Mouse (Mus musculus) heart, embryonic 10.5 days (tissue): ENCODE measurements around the gene Igfbp6. TPM values are rescaled to one million over a fixed set of nuclear protein-coding genes. Genes with fewer than 3 reads are reported as not detected.

Experiments used
- DNase-seq: peaks from one replicate; pipeline ENCODE4 v3.0.0-alpha.2; 2017; ENCODE audit warnings: low spot score
- H3K27ac ChIP-seq: fragments of 300-500 bp; sonication (generic); 2 replicates; pipeline ENCODE4 v1.5.1; 2016; ENCODE audit warnings: mild to moderate bottlenecking
- H3K27me3 ChIP-seq: fragments of 300-500 bp; sonication (generic); 2 replicates; pipeline ENCODE4 v1.6.1; 2016; ENCODE audit warnings: mild to moderate bottlenecking; ENCODE audit not compliant: poor library complexity, insufficient read depth, severe bottlenecking
- H3K36me3 ChIP-seq: fragments of 300-500 bp; sonication (generic); 2 replicates; pipeline ENCODE4 v1.6.1; 2016; ENCODE audit warnings: mild to moderate bottlenecking, moderate library complexity
- H3K4me1 ChIP-seq: fragments of 300-500 bp; sonication (generic); 2 replicates; pipeline ENCODE4 v1.6.1; 2016; ENCODE audit warnings: mild to moderate bottlenecking
- H3K4me3 ChIP-seq: fragments of 300-500 bp; sonication (generic); 2 replicates; pipeline ENCODE4 v1.5.1; 2016; ENCODE audit warnings: mild to moderate bottlenecking, moderate library complexity
- H3K9me3 ChIP-seq: fragments of 300-500 bp; sonication (generic); 2 replicates; pipeline ENCODE4 v1.6.1; 2016; ENCODE audit warnings: mild to moderate bottlenecking, moderate library complexity
- WGBS: fragments of 180-500 bp; shearing (Covaris S2); methylation state at CpG from one replicate; pipeline ENCODE4 v1.1.7; 2016; 5-methylcytosine and 5-hydroxymethylcytosine counted together
- polyA plus RNA-seq: library from polyadenylated mRNA; unstranded; fragments of >200 nt; fragmentation: Nextera tagmentation; extraction: Ambion mirVana; gene quantifications from 2 replicates; pipeline ENCODE4 v1.2.1, GENCODE M21; 2016

Igfbp6 gene
- polyA plus RNA-seq, 1 experiment from 2014 or later = 0.67 TPM

DNA sequence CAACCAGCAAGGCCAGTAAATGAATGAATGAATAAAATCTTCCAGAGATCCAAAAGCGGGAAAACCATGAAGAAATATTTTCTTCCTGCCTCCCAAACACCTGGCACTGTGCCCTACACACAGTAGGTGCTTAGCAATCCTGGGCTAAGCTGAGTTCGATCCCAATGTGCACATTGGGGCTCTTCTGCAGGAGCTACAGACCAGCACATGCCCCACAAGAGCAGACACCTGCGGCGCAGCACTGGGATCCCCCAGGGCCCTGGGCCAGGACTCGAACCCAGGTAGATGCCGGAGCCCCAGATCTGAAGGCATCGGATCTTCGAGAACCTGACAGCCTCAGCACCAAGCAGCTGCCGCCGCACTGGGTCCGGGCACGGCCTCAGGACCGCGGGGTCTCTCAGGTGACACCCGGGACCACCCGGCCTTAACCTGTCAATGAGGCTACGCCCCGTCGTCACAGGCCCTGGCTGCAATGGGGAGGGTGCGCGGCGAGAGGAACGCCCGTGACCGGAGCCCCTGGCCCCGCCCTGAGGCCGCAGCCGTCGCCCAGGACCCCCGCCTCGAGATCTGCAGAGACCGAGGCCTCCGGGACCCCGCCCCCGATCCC is 8.5 kb upstream of the Igfbp6 start:
- Histone ChIP-seq H3K4me1 (peaks cover 21% of the 10 kb centered on the region), H3K4me3 (peak overlapping the region; percentile 89), H3K27me3 (no peaks in the 10 kb centered on the region), H3K36me3 (peaks cover 27% of the 10 kb centered on the region), H3K27ac (peak overlapping the region; percentile 92), H3K9me3 (no peaks in the 10 kb centered on the region)
- WGBS = 1% methylated on average over 35 of the region's 35 CpGs
- DNase-seq = no peak

GRCm38 (mm10) chr15:102136129-102136758 is 7.9 kb upstream of the Igfbp6 start, which contains the start of gene Spryd3:
Spryd3 (minus strand) TSS chr15:102136234.
- peaks cover 21% of the 10 kb centered on the region for H3K36me3 ChIP-seq
- peak within 1 kb of the TSS; percentile 89 for H3K4me3 ChIP-seq
- H3K4me1 ChIP-seq = peaks cover 21% of the 10 kb centered on the region
- peak within 1 kb of the TSS; percentile 92 for H3K27ac ChIP-seq
- peak; percentile 99 for DNase-seq
- no peaks in the 10 kb centered on the region for H3K9me3 ChIP-seq
- H3K27me3 ChIP-seq = no peaks in the 10 kb centered on the region
- under 1% methylated on average over 50 of the region's 50 CpGs for WGBS

DNA sequence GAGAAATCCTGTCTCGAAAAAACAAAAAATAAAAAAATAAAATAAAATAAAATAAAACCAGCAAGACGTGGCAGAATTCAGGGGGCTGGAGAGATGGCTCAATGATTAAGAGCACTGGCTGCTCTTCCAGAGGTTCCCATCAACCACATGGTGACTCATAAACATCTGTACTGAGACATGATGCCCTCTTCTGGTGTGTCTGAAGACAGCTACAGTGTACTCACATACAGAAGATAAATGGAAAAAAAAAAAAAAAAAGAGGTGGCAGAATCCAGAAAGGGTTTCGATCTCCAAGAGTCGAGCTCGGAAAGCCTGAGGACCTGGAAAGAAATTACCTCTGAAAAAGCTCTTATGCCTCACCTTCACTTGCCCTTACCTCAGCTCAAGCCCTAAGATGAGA is 3.0 kb upstream of the Igfbp6 start:
- H3K9me3 ChIP-seq = no peaks in the 10 kb centered on the region
- H3K4me3 ChIP-seq = no peak overlapping the region
- no peak for DNase-seq
- 91% methylated on average over 5 of the region's 5 CpGs for WGBS
- peaks cover 46% of the 10 kb centered on the region for H3K27me3 ChIP-seq
- no peaks in the 10 kb centered on the region for H3K36me3 ChIP-seq
- no peak overlapping the region for H3K27ac ChIP-seq
- peaks cover 36% of the 10 kb centered on the region for H3K4me1 ChIP-seq

DNA sequence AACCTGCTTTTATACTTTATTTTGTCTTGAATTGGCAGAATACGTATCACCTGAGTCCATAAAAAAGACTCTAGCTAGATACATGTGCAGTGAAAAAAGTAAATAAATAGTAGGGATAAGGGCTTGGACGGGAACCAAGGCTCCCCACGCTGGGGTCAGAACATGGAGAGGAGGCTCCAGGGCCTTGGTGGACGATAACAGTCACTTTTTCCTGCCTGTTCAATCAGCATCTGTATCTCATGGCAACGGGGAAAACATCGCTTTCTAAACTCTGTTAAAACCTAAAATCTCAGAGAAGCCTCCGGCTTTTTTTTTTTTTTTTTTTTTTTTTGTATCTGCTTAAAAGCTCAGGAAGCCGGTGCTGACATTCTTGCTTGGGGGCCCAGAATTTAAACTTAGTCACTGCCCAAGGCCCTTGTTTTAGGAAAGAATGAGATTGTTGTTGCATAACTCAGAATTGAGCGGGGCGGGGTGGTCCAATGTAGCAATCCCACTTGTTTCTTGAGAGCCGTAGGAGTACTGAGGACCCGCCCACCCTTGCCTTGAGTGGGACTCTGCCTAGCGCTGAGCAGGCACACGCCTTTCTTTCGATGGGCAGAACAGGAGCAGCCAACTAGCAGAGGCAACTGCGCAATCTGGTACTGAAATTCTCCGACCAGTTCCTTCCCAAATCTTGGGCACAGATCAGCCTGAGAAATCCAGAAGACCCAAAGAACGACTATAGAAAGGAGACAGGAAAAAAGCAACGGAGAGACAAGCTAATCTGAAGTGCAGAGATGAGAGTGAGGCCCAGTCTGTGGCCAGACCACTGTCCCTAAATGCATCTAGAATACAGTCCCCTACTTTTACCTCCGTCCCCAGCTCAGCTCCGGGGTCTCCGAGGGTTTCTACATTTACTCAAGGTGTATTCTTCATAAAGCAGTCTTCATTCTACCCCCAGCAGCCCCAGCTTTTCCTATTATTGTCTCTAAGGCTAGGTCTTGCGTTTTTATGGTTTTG is 949 bp upstream of the Igfbp6 start:
- no peak for DNase-seq
- H3K9me3 ChIP-seq = no peaks in the 10 kb centered on the region
- H3K27me3 ChIP-seq = peaks cover 50% of the 10 kb centered on the region
- 49% methylated on average over 23 of the region's 23 CpGs for WGBS
- no peaks in the 10 kb centered on the region for H3K36me3 ChIP-seq
- no peak overlapping the region for H3K4me3 ChIP-seq
- H3K4me1 ChIP-seq = peaks cover 33% of the 10 kb centered on the region
- no peak overlapping the region for H3K27ac ChIP-seq

GRCm38 (mm10) chr15:102144726-102145125 is 564 bp downstream of the Igfbp6 start:
- Histone ChIP-seq H3K36me3 (no peaks in the 10 kb centered on the region), H3K4me3 (peak overlapping the region; percentile 51), H3K27me3 (peaks cover 53% of the 10 kb centered on the region), H3K4me1 (peaks cover 40% of the 10 kb centered on the region), H3K27ac (0 out of 2 replicates have a peak overlapping the region, but pooled peaks have one; percentile 32), H3K9me3 (no peaks in the 10 kb centered on the region)
- DNase-seq = no peak
- 10% methylated on average over 19 of the region's 19 CpGs for WGBS

DNA sequence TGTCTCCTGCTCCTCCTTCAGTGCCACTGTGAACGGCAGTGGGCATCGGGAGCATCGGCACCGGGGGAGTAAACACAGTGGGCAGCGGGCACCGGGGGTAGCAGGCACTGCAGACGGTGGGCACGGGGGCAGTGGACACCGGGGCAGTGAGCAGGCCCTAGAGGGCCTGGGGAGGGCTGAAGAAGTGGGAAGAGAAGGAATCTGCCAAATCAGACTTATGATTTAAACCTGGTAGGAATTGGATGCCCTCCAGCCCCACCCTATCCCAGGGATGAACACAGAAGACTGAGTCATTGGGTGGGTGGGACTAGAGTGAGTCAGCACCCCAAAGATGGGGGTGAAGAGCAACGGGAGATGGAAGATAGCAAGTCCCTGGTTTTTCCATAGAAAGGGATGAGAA is 1.2 kb downstream of the Igfbp6 start:
- no peaks in the 10 kb centered on the region for H3K9me3 ChIP-seq

DNA sequence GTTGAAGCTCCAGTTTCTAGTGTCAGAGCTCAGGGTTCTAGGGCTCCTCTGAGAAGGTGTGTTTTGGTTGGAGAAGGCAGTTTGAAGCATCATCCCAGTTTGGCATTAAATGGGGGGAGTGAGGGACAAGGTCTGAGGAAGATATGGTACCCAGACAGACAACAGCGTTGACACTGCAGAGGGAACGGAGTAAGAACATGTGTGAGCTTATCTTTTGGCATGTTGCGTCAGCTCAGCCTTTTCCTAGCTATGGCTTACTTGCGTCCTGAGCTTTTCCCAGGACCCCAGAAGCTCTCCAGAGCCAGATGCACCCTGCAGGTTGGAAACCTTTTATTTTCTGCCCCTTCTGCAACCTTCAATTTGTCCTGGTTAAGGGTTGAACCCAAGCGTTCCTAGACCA is 1.9 kb downstream of the Igfbp6 start:
- H3K9me3 ChIP-seq = no peaks in the 10 kb centered on the region
- H3K4me1 ChIP-seq = peaks cover 54% of the 10 kb centered on the region
- H3K36me3 ChIP-seq = no peaks in the 10 kb centered on the region
- 63% methylated on average over 5 of the region's 5 CpGs for WGBS
- no peak overlapping the region for H3K27ac ChIP-seq
- DNase-seq = no peak
- peaks cover 53% of the 10 kb centered on the region for H3K27me3 ChIP-seq
- no peak overlapping the region for H3K4me3 ChIP-seq

More for the DNA sequence above, 1.2 kb downstream of the Igfbp6 start:
- H3K27ac ChIP-seq = no peak overlapping the region
- no peak overlapping the region for H3K4me3 ChIP-seq
- WGBS = 84% methylated on average over 10 of the region's 10 CpGs
- peaks cover 46% of the 10 kb centered on the region for H3K4me1 ChIP-seq
- peaks cover 53% of the 10 kb centered on the region for H3K27me3 ChIP-seq
- DNase-seq = no peak
- H3K36me3 ChIP-seq = no peaks in the 10 kb centered on the region

GRCm38 (mm10) chr15:102146882-102147281 is 2.7 kb downstream of the Igfbp6 start:
- peaks cover 48% of the 10 kb centered on the region for H3K27me3 ChIP-seq
- 3% methylated on average over 1 of the region's 1 CpGs for WGBS
- H3K27ac ChIP-seq = no peak overlapping the region
- no peaks in the 10 kb centered on the region for H3K9me3 ChIP-seq
- DNase-seq = no peak
- H3K4me3 ChIP-seq = no peak overlapping the region
- peaks cover 54% of the 10 kb centered on the region for H3K4me1 ChIP-seq
- H3K36me3 ChIP-seq = no peaks in the 10 kb centered on the region

DNA sequence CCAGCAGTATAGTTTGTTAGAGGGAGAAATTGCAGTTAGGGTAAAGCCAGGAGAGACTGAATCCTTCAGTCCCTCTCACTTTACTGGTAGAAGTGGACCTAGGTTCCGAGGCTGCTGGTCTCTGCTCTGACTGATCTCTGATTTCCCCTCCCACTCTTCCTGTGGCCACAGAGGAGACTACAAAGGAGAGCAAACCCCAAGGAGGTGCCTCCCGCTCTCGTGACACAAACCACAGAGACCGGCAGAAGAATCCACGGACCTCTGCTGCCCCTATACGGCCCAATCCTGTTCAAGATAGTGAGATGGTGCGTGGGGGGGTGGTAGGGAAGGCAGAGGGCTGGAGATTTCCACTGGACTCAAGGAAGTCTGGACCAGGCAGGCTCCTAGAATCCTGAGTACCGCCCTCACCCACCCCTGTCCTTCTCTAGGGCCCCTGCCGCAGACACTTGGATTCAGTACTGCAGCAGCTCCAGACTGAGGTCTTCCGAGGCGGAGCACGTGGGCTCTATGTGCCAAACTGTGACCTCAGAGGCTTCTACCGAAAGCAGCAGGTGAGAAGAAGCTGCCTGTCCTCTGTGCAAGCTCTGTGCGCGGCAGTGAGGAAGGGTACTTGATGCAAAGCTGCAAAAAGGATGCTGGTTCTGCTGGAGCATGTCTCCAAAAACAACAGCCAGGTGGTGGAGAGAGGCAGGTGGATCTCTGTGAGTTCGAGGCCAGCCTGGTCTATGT is 3.7 kb downstream of the Igfbp6 start:
- WGBS = 61% methylated on average over 16 of the region's 16 CpGs
- DNase-seq = no peak
- H3K4me3 ChIP-seq = no peak overlapping the region
- H3K4me1 ChIP-seq = peaks cover 52% of the 10 kb centered on the region
- no peaks in the 10 kb centered on the region for H3K9me3 ChIP-seq
- H3K27me3 ChIP-seq = peaks cover 39% of the 10 kb centered on the region
- H3K36me3 ChIP-seq = no peaks in the 10 kb centered on the region
- H3K27ac ChIP-seq = no peak overlapping the region

DNA sequence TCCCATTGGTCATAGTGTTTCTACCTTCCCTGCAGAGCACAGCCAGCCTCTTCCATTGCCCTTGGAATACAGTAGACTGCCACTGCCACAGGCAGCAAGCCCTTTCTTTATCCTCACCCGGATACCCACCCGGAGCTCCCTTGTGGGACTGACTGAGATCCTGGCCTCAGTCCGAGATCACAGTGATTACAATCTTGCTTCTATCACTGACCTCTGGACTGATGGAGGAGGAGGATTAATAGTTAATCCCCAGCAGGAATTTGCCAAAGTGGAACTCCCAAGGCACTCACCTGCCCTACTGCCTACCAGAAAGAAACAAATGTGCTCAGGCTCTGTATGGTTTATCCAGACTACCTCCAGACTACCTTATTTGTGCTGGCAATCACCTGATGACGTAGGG is 5.4 kb downstream of the Igfbp6 start:
- 68% methylated on average over 4 of the region's 4 CpGs for WGBS
- H3K36me3 ChIP-seq = no peaks in the 10 kb centered on the region
- no peaks in the 10 kb centered on the region for H3K9me3 ChIP-seq
- H3K4me3 ChIP-seq = no peak overlapping the region
- peaks cover 35% of the 10 kb centered on the region for H3K4me1 ChIP-seq
- no peak overlapping the region; the same call in 1 of the 2 replicates for H3K27ac ChIP-seq
- no peak for DNase-seq
- H3K27me3 ChIP-seq = peaks cover 23% of the 10 kb centered on the region

- Histone ChIP-seq H3K4me1 (peaks cover 27% of the 10 kb centered on the region), H3K27me3 (peaks cover 13% of the 10 kb centered on the region), H3K9me3 (no peaks in the 10 kb centered on the region), H3K36me3 (no peaks in the 10 kb centered on the region), H3K4me3 (peak within 1 kb of the TSS; percentile 44), H3K27ac (peak within 1 kb of the TSS; percentile 87)
- WGBS = 25% methylated on average over 20 of the region's 20 CpGs
- DNase-seq = peak; percentile 83
These were observed 6.4 kb downstream of the Igfbp6 start, which contains the start of gene Soat2 for GRCm38 (mm10) chr15:102150301-102151135. Soat2 (plus strand) TSS chr15:102150526.
